Mouse (Mus musculus) fat pad, adult 2 months (tissue): Measurements from ENCODE around the gene Spata13.

Experiments
- DNase-seq: peaks from one replicate; pipeline ENCODE4 v3.0.0-alpha.2; 2011; ENCODE audit warnings: low read depth, low spot score; ENCODE audit errors: extremely low read depth

Spata13 gene

DNA sequence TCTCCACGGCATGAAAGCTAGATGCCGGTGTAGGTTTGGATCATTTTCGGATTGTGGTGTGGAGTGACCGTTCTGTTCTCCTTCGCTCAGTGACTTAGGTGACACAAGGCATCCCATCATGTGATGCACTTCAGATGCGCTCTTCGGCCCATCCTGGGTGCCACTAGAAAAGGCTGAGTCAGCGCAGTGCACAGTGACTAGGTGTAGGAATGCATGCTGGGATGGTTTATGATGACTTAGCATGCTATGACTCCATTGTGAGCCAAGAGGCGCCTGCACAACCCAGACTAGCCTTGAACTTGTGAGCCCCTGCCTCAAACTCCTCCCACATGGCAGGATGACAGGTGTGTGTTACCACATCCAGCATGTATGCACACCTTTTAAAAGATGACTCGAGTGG is 112.3 kb downstream of the Spata13 start:
- DNase-seq: no peak

DNA sequence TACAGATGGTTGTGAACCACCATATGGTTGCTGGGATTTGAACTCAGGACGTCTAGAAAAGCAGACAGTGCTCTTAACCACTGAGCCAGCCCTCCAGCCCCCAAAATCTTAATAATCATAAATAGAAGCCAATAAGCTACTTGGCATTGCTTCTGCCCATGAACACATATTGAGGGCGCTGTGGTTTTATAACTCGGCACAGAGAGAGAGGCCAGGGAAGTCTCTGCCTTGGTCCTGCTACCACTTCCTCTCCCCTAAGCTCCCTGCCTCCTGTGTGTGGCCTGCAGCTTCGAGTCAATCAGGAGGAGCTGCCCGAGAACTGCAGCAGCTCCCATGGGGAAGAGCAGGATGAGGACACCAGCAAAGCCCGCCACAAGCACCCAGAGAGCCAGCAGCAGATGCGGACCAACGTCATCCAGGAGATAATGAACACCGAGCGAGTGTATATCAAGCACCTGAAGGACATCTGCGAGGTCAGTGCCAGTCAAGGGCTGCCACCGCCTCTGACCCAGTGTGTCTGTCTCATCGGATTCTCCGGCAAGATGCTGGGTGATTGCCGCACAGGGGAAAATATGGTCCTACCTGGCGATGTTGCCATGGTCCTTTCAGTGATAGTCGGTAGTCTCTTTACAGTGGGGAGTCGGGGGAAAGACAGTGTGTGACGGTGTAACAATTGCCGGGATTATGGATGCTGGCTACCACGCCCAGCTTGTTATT is 113.5 kb downstream of the Spata13 start:
- DNase-seq: no peak

DNA sequence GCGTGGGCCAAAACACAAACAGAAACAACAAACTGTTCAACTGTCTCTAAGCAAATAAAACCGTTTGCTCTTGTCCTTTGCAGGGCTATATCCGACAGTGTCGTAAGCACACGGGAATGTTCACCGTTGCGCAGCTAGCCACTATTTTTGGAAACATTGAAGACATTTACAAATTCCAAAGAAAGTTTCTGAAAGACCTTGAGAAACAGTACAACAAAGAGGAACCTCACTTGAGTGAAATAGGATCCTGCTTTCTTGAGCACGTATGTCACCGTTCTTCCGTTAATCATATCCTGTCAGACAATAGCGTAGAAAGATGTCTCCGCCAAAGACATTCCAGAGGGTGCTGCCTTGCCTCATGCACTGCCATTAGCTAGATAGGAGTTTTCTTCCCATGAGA is 116.1 kb downstream of the Spata13 start:
- no peak for DNase-seq

DNA sequence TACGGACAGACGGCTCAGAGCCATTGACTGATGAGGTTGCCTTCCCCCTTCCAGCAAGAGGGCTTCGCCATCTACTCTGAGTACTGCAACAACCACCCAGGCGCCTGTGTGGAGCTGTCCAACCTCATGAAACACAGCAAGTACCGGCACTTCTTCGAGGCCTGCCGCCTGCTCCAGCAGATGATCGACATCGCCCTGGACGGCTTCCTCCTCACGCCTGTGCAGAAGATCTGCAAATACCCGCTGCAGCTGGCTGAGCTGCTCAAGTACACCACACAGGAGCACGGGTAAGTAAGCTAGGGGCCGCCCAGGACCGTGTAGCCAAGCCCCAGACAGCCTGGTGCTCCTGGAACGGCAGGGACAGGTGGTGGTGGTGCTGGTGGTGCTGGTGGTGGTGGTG is 117.8 kb downstream of the Spata13 start:
- DNase-seq: no peak

DNA sequence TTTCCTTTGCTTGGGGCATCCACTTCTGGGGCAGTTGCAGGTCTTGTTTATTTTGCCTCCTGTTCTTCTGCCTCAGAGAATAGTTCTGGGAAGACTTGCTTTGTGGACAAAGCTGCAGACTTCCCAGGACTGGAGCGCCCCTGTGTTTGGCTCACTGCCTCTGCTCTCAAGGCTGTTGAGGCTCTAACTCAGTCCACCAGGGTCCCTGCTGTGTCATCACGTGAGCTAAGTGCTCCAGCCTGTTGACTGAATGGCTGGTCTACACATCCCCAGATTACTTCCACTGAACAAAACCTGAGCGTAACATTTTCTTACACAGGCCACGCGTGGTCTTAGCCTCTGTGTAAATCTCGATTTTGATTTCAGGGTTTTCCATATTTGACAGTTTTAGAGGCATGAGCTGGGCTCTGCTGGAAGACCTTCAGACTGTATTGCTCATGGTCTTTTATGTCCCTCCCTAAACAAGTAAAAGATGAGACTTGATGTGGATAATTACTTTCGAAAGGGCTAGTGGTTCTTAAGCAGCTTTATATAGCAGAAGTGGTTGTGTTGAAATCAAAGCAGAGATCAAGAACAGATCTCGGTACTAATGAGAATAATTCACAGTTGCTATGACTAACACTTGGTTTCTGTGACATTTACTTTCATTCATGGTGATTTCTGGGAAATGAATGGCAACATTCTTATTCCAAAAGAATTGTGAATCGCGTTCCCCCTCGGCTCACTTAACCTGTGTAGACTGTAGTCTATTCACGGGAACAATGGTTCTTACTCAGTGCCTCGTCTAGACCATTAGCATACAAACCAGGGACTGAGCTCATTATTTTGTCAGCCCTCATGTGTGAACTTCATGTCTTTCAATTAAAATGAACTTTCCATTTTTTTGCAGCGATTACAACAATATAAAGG is 119.3 kb downstream of the Spata13 start:
- DNase-seq: no peak

DNA sequence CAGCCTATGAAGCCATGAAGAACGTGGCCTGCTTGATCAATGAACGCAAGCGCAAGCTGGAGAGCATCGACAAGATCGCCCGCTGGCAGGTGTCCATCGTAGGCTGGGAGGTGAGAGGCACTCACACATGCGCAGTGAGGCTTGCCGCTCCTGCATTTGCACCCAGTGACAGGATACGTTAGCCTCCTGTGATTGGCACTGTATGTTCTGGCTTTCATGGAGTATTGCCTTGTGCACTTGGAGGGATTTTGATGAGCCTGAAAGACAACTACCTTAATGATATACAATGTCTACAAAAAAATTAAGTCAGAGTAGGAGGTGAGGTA is 120.0 kb downstream of the Spata13 start:
- no peak for DNase-seq

DNA sequence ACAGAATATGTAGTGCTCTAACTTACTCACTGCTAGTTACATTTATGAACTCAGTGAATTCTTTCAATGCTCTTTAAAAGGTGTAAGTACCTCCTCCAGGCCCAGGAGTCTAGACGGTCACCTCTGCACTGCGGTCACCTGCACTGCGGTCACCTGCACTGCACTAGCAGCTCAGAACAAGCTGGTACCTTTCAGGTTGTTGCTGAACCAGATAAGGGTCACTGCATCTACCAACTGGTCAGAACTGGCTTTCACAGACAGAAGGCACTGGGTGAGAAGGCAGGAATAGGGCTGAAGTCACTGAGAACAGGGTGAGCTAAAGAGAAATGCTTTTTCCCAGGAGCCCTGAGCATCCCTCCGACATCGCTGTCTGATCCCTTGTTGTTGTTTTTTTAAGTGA is 120.9 kb downstream of the Spata13 start:
- no peak for DNase-seq

DNA sequence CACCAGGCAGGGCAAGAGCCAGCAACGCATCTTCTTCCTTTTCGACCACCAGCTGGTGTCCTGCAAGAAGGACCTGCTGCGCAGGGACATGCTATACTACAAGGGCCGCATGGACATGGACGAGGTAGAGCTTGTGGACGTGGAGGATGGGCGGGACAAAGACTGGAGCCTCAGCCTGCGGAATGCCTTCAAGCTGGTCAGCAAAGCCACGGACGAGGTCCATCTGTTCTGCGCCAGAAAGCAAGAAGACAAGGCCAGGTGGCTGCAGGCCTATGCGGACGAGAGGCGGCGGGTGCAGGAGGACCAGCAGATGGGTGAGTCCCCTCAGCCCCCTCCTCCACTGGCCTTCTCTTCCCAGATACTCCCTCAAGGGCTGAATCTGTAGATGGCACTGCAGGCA is 122.5 kb downstream of the Spata13 start:
- no peak for DNase-seq

DNA sequence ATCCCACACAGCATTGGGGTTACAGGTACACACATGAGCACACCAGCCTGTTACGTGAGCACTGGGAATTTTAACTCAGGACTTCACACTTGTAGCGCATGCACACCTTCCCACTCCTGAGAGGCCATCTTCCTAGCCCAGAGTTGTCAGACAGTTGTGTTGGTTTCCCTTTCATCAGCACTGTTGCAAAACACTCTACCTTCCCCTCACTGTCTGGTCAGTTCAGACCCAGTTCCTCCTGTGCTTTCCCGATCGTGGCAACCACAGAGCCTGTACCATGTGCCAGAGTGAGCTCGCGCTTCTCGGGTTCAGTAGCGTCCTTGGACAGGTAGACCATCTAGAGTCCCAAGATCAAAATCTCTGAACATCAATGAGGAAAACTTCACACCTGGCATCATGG is 123.5 kb downstream of the Spata13 start:
- no peak for DNase-seq

DNA sequence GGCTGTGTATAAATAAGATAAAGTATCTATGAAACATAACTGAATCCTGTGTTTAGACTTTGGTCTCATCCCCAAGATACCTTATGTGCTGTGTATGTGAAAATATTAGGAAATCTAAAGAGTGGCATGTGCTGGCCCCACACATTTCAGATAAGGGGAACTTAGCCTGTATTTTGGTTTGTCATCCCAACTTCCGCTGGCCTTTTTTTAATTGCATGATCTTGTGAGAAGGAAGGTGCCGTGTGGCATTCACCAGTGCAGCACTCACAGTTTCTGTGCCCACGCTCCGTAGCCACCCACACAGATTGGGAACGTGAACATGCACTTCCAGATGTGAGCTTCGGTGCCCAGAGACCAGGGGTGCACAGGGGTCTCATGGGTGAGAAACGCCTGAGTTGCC is 123.9 kb downstream of the Spata13 start:
- no peak for DNase-seq

DNA sequence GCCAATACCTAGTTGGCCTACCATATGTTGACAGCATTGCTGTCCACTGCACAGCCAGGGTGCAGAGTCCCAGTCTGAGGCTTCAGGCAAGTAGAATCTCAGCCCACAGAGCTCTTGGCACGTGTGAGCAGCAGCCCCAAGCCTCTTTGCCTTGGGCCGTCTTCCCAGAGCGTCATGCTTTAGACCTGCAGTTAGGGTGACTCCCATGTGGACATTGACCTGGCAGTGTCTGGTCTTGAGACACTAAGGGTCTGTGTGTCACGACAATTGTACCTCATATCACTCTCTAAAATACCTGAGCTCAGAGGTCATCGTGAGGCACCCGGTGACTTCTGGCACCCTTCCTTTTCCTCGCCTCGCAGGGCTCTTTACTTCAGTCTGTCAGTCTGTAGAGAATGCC is 125.3 kb downstream of the Spata13 start:
- DNase-seq: no peak

DNA sequence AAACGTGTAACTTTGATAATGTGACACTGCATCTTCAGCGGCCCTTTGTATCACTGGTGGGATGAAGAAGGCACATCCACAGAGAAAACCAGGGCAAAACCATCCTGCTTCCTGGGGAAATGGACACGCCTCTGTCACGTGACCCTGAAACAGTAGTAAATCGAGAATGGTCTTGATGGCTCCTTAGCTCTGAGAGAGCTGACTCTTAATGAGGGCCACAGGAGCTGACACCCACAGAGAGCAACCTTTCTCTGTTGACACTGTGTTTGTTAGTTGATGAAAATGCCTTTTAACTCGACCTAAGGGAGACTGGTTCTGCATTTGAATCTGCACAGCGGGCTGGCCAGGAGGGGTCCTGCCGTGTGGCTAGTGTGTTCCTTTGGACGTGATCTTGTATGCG is 128.0 kb downstream of the Spata13 start:
- no peak for DNase-seq

DNA sequence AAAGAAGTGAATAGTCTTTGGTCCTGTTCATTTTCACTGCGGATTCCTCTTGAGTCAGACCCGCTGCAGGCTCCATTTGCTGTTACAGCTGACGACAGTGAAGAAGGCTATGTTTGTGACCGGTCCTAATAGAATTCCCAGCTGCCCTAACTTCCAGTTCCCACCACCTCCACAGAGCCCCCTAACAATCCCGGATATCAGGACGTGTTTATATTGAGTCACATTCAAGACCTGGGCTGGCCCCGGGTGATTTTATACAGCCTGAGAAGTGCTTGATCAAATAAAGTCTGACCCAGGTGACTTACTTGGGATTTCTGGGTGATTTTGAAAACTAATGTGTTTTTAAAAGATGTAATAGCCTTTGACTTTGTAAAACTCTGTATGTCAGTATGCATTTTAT is 129.0 kb downstream of the Spata13 start:
- DNase-seq: no peak

DNA sequence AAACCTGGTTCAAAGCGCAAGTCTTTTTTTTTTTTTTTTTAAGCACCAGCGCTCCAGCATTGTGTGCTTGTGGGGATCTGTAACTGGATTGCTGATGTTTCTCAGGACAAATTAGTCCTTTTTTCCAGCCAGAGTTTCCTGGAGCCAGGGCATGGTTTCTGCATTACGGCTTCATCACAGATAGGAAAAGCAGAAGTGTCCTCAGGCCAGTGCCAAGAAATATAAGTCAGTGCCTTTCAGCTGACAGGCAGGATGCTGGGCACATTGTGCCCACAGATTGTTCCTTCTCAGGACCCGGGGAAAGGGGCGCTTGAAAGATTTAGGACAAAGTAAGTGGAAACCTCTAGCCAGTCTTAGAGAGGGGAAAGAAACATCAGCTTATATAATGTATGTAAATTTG is 129.9 kb downstream of the Spata13 start:
- DNase-seq: no peak

DNA sequence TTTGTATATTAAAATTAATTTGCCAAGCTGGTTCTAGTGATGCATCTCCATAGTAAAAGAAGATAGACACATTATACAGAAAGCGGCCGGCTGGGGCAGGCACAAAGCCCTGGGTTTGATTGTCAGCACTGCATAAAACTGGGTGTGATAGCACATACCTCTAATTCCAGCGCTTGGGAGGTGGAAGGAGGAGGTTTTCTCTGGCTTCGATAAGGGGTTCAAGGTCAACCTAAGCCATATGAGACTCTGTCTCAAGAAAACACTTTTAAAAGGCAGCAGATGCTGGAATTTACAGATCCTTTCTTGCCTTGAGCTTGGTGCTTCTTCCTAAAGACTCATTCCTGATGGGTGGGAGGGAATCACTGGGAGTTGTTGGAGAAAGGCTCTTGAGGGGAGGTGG is 130.7 kb downstream of the Spata13 start:
- DNase-seq: no peak

DNA sequence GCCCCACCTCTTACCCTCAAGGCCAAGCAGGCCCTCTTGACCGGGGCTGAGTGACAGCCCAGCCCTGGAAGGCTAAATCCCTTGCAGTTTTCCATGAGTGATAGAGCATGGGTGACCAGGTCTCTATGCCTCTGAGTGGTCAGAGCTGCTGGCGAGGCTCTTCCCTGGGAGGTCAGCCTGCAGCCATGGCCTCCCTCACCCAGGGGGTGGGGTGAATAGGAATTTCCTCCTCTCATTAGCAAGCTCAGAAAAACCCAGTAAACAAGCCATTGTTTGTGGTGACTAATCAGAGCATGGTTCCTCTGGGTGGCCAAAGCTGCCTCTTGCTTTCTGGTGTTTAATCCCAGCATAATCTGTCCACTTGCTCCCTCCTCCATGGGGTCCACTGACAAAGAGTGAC is 131.2 kb downstream of the Spata13 start:
- no peak for DNase-seq

DNA sequence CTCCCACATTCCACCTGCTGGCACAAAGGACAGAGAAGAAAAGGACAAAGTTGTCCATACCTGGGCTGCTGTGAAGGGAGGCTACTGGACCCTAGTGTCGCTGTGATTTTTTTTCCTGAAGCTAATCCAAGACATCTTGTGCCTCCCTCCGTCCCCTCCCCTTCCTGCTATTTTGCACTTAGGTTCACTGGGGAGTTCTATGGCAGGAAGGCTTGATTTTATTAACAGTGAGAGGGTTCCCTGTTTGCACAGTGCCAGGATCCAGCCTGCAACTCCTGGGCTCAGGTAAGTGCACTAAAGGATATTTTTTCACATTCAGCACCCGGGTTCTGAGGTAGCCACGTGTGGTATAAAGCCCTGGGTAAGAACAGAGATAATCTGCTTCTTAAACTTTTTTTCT is 134.1 kb downstream of the Spata13 start, which contains the start of gene C1qtnf9:
Gene C1qtnf9 (plus strand): TSS at position 251 of the 400 bp plus-strand sequence.
- DNase-seq: no peak

DNA sequence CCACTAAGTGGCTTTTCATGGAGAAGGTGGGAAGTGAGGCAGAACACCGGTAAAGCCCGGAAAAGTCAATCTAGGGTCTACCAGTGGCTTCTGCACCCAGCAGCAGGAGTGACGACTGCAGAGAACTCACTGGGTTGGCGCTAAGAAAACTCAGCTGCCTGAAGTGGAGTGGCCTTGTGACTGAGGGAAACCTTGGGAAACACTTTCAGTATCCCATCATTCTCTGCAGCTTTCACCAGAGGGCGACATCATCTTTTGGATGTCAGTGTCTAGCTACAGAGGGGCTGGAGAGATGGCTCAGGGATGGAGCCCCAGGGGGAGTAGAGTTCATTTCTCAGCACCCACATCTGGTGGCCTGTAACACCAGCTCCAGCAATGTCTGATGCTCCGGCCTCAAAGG is 135.5 kb downstream of the Spata13 start:
- DNase-seq: no peak

DNA sequence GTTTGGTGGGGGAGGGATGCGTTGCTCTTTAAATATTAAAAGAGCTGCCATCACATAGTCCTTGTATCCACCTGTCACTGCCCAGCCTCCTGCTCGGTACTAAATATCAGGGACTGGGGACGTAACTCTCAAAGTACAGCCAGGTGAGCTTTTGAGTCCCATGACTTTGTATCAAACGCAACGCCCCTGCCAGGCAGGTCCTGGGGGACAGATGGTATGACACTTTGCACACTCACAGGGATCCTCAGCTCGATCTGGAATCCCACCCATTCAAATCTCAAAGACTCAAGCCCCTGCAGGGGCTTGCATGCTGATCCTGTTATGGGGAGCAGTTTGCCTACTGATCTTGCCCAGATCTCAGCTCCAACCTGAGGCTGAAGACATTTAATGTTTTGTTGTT is 136.8 kb downstream of the Spata13 start:
- DNase-seq: no peak

DNA sequence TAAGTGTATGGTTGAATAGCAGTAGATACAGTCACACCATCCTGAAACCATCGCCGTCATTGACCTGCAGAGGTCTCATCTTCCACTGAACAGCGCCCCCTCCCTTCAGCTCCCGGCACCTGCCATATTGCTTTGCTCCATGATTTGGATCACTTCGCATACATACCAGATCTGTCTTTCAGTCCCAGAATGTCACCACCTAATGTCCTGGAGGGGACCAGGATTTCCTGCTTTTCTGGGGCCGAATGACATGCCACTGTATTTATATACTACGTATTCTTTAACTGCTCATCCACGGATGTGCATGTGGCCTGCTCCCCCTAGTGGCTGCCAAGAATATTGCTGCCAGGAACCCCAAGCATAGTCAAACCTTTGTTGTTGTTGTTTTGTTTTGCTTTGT is 137.3 kb downstream of the Spata13 start:
- no peak for DNase-seq

DNA sequence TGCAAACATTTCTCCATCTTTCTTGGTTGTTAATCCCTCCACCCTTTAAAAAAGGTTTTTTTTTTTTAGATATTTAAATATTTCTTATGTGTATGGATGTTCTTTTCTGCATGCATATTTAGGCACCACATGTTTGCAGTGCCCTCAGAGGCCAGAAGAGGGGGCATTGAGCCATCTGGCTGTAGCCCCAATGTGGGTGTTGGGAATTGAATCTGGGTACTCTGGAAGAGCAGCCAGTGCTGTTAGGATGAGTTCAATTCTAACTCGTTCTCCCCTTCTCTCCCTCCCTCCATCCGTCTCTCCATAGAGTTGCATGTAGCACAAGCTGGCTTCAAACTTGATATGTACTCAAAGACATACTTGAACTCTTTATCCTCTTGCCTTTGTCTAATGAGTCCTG is 139.7 kb downstream of the Spata13 start:
- DNase-seq: no peak

DNA sequence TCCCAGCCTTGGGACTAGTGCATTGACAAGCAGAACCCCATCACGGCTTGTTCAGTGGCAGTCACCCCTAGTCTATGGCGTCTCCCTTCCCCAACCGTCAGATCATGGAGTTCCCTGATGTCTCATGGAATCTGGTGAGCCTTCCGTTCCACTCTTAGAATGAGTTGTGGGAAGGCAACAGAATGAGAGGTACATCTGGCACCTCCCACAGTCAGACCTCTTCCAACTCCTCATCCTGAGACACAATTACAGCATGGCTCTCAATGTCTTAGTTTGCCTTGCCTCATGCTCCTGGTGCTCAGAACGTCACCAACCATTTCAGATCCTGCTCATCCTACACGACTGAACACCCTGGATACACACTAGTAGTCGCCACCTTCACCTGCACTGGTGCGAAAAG is 142.7 kb downstream of the Spata13 start:
- DNase-seq: no peak
